Mouse (Mus musculus) midbrain, embryonic 15.5 days (tissue): Measurements from ENCODE around the gene Myrf. TPM values are rescaled to one million over a fixed set of nuclear protein-coding genes. Genes with fewer than 3 reads are reported as not detected.
"Not testable (repeated sequence)": the region's sequence is repeated elsewhere in the genome, so short reads cannot be mapped to it uniquely, and the experiment has no call there.

Source experiments
- ATAC-seq: fragments of 200-750 bp; cut with Nextera tagmentation; replicated peaks from 2 replicates; pipeline ENCODE4 v1.8.0; 2017; ENCODE audit warnings: moderate TSS enrichment
- H3K27ac ChIP-seq: fragments of 300-500 bp; sonication (generic); 2 replicates; pipeline ENCODE4 v1.5.1; 2015; ENCODE audit warnings: mild to moderate bottlenecking, inconsistent platforms
- H3K27me3 ChIP-seq: fragments of 300-500 bp; sonication (generic); replicated peaks from 2 replicates; pipeline ENCODE4 v1.6.1; 2015; ENCODE audit warnings: inconsistent platforms
- H3K36me3 ChIP-seq: fragments of 300-500 bp; sonication (generic); replicated peaks from 2 replicates; pipeline ENCODE4 v1.6.1; 2015; ENCODE audit warnings: inconsistent platforms
- H3K4me1 ChIP-seq: fragments of 300-500 bp; sonication (generic); 2 replicates; pipeline ENCODE4 v1.6.1; 2015; ENCODE audit warnings: inconsistent platforms
- H3K4me2 ChIP-seq: fragments of 300-500 bp; sonication (generic); 2 replicates; pipeline ENCODE4 v1.6.1; 2015; ENCODE audit warnings: inconsistent platforms, mild to moderate bottlenecking, moderate library complexity
- H3K4me3 ChIP-seq: fragments of 300-500 bp; sonication (generic); 2 replicates; pipeline ENCODE4 v1.5.1; 2015; ENCODE audit warnings: mild to moderate bottlenecking, inconsistent platforms
- H3K9ac ChIP-seq: fragments of 300-500 bp; sonication (generic); 2 replicates; pipeline ENCODE4 v1.6.1; 2015; ENCODE audit warnings: mild to moderate bottlenecking, inconsistent platforms
- H3K9me3 ChIP-seq: fragments of 300-500 bp; sonication (generic); 2 replicates; pipeline ENCODE4 v1.6.1; 2016; ENCODE audit warnings: inconsistent platforms
- WGBS: fragments of 180-500 bp; shearing (Covaris S2); methylation state at CpG from one replicate; pipeline ENCODE4 v1.1.7; 2015; ENCODE audit warnings: mixed read lengths; 5-methylcytosine and 5-hydroxymethylcytosine counted together
- microRNA-seq: library from miRNA; unstranded; fragments of <30 nt; microRNA quantifications from one replicate; pipeline ENCODE4, GENCODE M21; 2016
- polyA plus RNA-seq: library from polyadenylated mRNA; unstranded; fragments of >200 nt; fragmentation: Nextera tagmentation; extraction: Ambion mirVana; gene quantifications from 2 replicates; pipeline ENCODE4 v1.2.1, GENCODE M21; 2015

The Myrf gene
- polyA plus RNA-seq, 1 experiment from 2014 or later = 0.62 TPM

DNA sequence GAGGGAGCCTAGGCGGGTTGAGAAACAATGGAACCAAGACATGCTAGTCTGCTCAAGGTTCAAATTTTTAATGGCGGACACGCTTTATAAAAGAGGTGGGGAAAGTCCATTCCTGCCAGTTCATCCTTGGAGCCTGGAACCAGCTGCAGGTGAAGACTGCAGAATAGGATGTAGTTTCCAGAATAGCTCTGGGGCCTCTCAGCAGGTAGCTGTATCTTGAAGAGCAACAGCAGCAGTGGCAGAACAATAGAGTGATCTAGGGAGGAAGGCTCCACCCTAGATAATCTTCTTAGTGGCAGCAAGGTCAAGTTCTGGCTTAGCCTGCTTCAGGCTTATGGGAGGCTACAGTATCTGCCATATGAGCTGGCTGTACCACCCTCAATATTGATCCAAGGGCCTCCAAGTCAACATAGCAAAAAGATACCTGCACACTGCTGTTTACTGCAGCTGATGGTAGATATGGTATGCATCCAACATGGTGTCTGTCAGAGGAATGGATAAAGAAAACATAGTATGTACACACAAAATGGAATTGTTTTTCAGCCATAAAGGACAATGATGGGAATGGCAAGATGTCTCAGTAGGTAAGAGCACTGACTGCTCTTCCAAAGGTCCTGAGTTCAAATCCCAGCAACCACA is 70.7 kb downstream of the Myrf start:
- H3K4me1 ChIP-seq, H3K27ac ChIP-seq, H3K4me2 ChIP-seq, H3K4me3 ChIP-seq, H3K9ac ChIP-seq, ATAC-seq, H3K27me3 ChIP-seq, H3K36me3 ChIP-seq, H3K9me3 ChIP-seq: not testable (repeated sequence)
- WGBS = 72% methylated on average over 3 of the region's 3 CpGs

- H3K4me1 ChIP-seq = no peaks in the 10 kb centered on the region
- no peak overlapping the region for H3K4me3 ChIP-seq
- no peaks in the 10 kb centered on the region for H3K36me3 ChIP-seq
- no peaks in the 10 kb centered on the region for H3K27me3 ChIP-seq
- no peaks in the 10 kb centered on the region for H3K9me3 ChIP-seq
- ATAC-seq = no peak
- H3K4me2 ChIP-seq = no peak overlapping the region
- no peak overlapping the region for H3K9ac ChIP-seq
- no peak overlapping the region for H3K27ac ChIP-seq
These were observed 71.4 kb downstream of the Myrf start for GRCm38 (mm10) chr19:10169179-10169578.

DNA sequence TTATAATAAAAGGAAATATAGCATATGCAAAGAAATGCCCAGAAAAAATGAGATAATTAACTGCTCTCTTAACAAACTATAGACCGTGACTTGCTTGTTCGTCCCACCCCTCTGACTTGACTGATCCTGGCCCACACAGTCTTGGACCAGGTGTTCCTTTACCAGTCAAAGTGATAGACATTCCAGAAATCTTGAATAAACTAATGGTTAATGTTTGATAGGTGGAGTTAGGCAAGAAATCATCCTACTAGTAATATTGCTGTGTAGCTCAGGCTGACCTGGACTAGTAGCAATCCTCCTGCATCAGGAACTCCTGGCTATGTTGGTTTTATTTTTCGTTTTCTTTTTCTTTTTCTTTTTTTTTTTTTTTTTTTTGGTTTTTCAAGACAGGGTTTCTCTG is 72.1 kb downstream of the Myrf start:
- H3K9me3 ChIP-seq = no peaks in the 10 kb centered on the region
- H3K27ac ChIP-seq = no peak overlapping the region
- WGBS = 90% methylated on average over 3 of the region's 3 CpGs
- H3K4me1 ChIP-seq = no peaks in the 10 kb centered on the region
- H3K36me3 ChIP-seq = no peaks in the 10 kb centered on the region
- no peak overlapping the region for H3K4me2 ChIP-seq
- H3K9ac ChIP-seq = no peak overlapping the region
- H3K27me3 ChIP-seq = no peaks in the 10 kb centered on the region
- no peak for ATAC-seq
- no peak overlapping the region for H3K4me3 ChIP-seq

GRCm38 (mm10) chr19:10167951-10168350 is 72.6 kb downstream of the Myrf start:
- Histone ChIP-seq H3K4me1 (no peaks in the 10 kb centered on the region), H3K9ac (no peak overlapping the region), H3K9me3 (no peaks in the 10 kb centered on the region), H3K4me3 (no peak overlapping the region), H3K27ac (no peak overlapping the region), H3K4me2 (no peak overlapping the region), H3K27me3 (no peaks in the 10 kb centered on the region), H3K36me3 (no peaks in the 10 kb centered on the region)
- 88% methylated on average over 1 of the region's 1 CpGs for WGBS
- ATAC-seq = no peak

GRCm38 (mm10) chr19:10167112-10167511 is 73.4 kb downstream of the Myrf start:
- Histone ChIP-seq H3K4me2 (no peak overlapping the region), H3K36me3 (no peaks in the 10 kb centered on the region), H3K27ac (no peak overlapping the region), H3K4me3 (no peak overlapping the region), H3K27me3 (no peaks in the 10 kb centered on the region), H3K9me3 (no peaks in the 10 kb centered on the region), H3K4me1 (no peaks in the 10 kb centered on the region), H3K9ac (no peak overlapping the region)
- ATAC-seq = no peak
- WGBS = 79% methylated on average over 4 of the region's 4 CpGs

- not testable (repeated sequence) for H3K27me3 ChIP-seq, H3K4me2 ChIP-seq, H3K4me3 ChIP-seq, H3K9me3 ChIP-seq, H3K27ac ChIP-seq, H3K9ac ChIP-seq, H3K36me3 ChIP-seq, ATAC-seq, H3K4me1 ChIP-seq
- 85% methylated on average over 4 of the region's 4 CpGs for WGBS
These were observed 74.6 kb downstream of the Myrf start for GRCm38 (mm10) chr19:10165928-10166327.

DNA sequence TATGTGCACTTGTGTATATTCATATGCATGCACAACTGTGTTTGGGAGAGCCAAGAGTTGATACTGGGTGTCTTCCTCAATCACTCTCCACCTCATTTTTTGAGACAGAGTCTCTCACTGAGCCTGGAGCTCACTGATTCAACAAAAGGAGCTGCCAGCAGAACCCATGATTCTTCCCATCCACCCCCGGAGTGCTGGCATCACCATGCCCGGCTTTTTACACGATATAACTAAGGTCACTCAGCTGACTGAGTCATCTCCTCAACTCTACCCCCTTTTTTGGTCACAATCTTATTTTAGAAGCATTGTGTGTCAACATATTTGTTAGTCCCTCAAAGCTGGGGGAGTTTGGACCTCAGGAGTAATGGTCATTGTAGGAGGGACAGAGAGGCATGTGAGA is 76.7 kb downstream of the Myrf start:
- no peaks in the 10 kb centered on the region for H3K36me3 ChIP-seq
- H3K9me3 ChIP-seq = no peaks in the 10 kb centered on the region
- no peak overlapping the region for H3K27ac ChIP-seq
- no peak for ATAC-seq
- H3K4me3 ChIP-seq = no peak overlapping the region
- 89% methylated on average over 3 of the region's 3 CpGs for WGBS
- no peaks in the 10 kb centered on the region for H3K27me3 ChIP-seq
- no peaks in the 10 kb centered on the region for H3K4me1 ChIP-seq
- no peak overlapping the region for H3K4me2 ChIP-seq
- no peak overlapping the region for H3K9ac ChIP-seq

Small RNA genes within 50 kb of the gene (microRNA-seq; reads per million reads assigned to microRNA genes)
- gene Mir6993 = 2.2 reads per million, percentile 7 among the genes with 10 or more reads in this experiment

Other genes starting within 250 kb of the Myrf start
- gene Best1, start 239.1 kb downstream of the Myrf start, polyA plus RNA-seq = 1.7 and 3.2 TPM in 2 replicates
- gene Rab3il1, start 239.1 kb downstream of the Myrf start, polyA plus RNA-seq = 24.5 and 29.2 TPM in 2 replicates
- gene Fads3, start 199.2 kb downstream of the Myrf start, polyA plus RNA-seq = 25.8 and 27.1 TPM in 2 replicates
- 215 and 222 TPM in 2 replicates for gene Fads2, start 139.0 kb downstream of the Myrf start, polyA plus RNA-seq
- 175 and 182 TPM in 2 replicates for gene Fads1, start 57.9 kb downstream of the Myrf start, polyA plus RNA-seq
- 324 and 334 TPM in 2 replicates for gene Tmem258, start 36.7 kb downstream of the Myrf start, polyA plus RNA-seq
- 25.5 and 27.8 TPM in 2 replicates for gene Fen1, start 36.6 kb downstream of the Myrf start, polyA plus RNA-seq
- 12.7 and 13.4 TPM in 2 replicates for gene Dagla, start 64.1 kb upstream of the Myrf start, polyA plus RNA-seq
- 19.6 and 21.0 TPM in 2 replicates for gene Syt7, start 148.3 kb upstream of the Myrf start, polyA plus RNA-seq
- 1.7 and 2.4 TPM in 2 replicates for gene Lrrc10b, start 216.7 kb upstream of the Myrf start, polyA plus RNA-seq
- 2.4 and 3.7 TPM in 2 replicates for gene Ppp1r32, start 242.2 kb upstream of the Myrf start, polyA plus RNA-seq